ENCODE assay signal across 8 mouse cellular contexts in genomic region chr10:34483297-34484013, GRCm38 (mm10). TPM values are rescaled to one million over a fixed set of nuclear protein-coding genes. Genes with fewer than 3 reads are reported as not detected.
DNase-seq lines count a peak whose midpoint lies in the region; ATAC-seq and TF ChIP-seq lines count a peak whose summit lies in the region.

Gene Frk (plus strand): TSS chr10:34483399.

- TF ChIP-seq EP300 in lung, postnatal 0 days (IDR thresholded peaks at IDR 0.05), result no peak

- ATAC-seq in kidney, embryonic 14.5 days (ENCODE audit: low FRiP score, low TSS enrichment), result peak; percentile 91
- ATAC-seq in lung, postnatal 0 days, result peak; percentile 85

- H3K4me3 ChIP-seq in spleen, adult 2 months (ENCODE audit: extremely low read depth, insufficient read depth, insufficient read length), result peak within 1 kb of the TSS; percentile 35
- peak within 1 kb of the TSS; percentile 57 for H3K4me3 ChIP-seq in kidney, embryonic 14.5 days (ENCODE audit: low read length)
- H3K4me3 ChIP-seq in lung, postnatal 0 days (ENCODE audit: low read depth, low read length), result peak within 1 kb of the TSS; percentile 41

- DNase-seq in spleen, adult 2 months (ENCODE audit: low read depth in 1 of 2, low spot score in 2 of 2), result no peak
- DNase-seq in spleen, postnatal 36 days (ENCODE audit: low spot score in 2 of 2), result no peak
- DNase-seq in heart, adult 8-10 months (ENCODE audit: low spot score), result peak; percentile 31
- DNase-seq in lung, postnatal 0 days (ENCODE audit: low spot score), result peak; percentile 65
- DNase-seq in urinary bladder, postnatal 14 days (ENCODE audit: low spot score), result peak; percentile 63
- DNase-seq in frontal cortex, postnatal 10 days (ENCODE audit: low spot score in 2 of 2), result no peak
- DNase-seq in layer of hippocampus, adult 9-10 months (ENCODE audit: low spot score), result no peak

- H3K27ac ChIP-seq in spleen, adult 2 months (ENCODE audit: insufficient read depth, low read length), result no peak within 1 kb of the TSS; the same call in 1 of the 2 replicates
- H3K27ac ChIP-seq in kidney, embryonic 14.5 days (ENCODE audit: low read depth, low read length), result peak within 1 kb of the TSS; percentile 95
- peak within 1 kb of the TSS; percentile 85 for H3K27ac ChIP-seq in lung, postnatal 0 days (ENCODE audit: low read length)

- H3K9me3 ChIP-seq in kidney, embryonic 14.5 days (ENCODE audit: control insufficient read depth, low read length), result no peaks in the 10 kb centered on the region
- H3K9me3 ChIP-seq in lung, postnatal 0 days (ENCODE audit: low read length), result no peaks in the 10 kb centered on the region

- H3K36me3 ChIP-seq in spleen, adult 2 months (ENCODE audit: control insufficient read depth, insufficient read depth, low read length), result no peaks in the 10 kb centered on the region
- H3K36me3 ChIP-seq in kidney, embryonic 14.5 days (ENCODE audit: control insufficient read depth, insufficient read depth, low read length), result no peaks in the 10 kb centered on the region; the same call in 1 of the 2 replicates
- H3K36me3 ChIP-seq in lung, postnatal 0 days (ENCODE audit: insufficient read depth, low read length), result no peaks in the 10 kb centered on the region

- TF ChIP-seq POLR2A in spleen, adult 2 months (IDR thresholded peaks at IDR 0.05; ENCODE audit: low read depth, low read length), result no peak

- no peak for TF ChIP-seq CTCF in spleen, adult 2 months (IDR thresholded peaks at IDR 0.05; ENCODE audit: extremely low read depth, insufficient read depth, insufficient read length, insufficient replicate concordance)
- no peak for TF ChIP-seq CTCF in lung, postnatal 0 days (IDR thresholded peaks at IDR 0.05)

- peak within 1 kb of the TSS; percentile 69 for H3K9ac ChIP-seq in kidney, embryonic 14.5 days (ENCODE audit: low read depth, low read length)
- peak within 1 kb of the TSS; percentile 36 for H3K9ac ChIP-seq in lung, postnatal 0 days (replicated peaks; ENCODE audit: low read depth)

- H3K4me1 ChIP-seq in spleen, adult 2 months (ENCODE audit: control insufficient read depth, insufficient read depth, insufficient read length), result no peaks in the 10 kb centered on the region
- H3K4me1 ChIP-seq in kidney, embryonic 14.5 days (ENCODE audit: control insufficient read depth, insufficient read depth, low read length), result 0 out of 2 replicates have a peak, but pooled peaks cover 6% of the 10 kb centered on the region
- no peaks in the 10 kb centered on the region for H3K4me1 ChIP-seq in lung, postnatal 0 days (ENCODE audit: insufficient read depth, low read depth, low read length)

- 39% methylated on average over 11 of the region's 11 CpGs for whole genome bisulfite sequencing in spleen, adult 2 months
- 10% methylated on average over 11 of the region's 11 CpGs for WGBS in kidney, embryonic 14.5 days
- WGBS in lung, postnatal 0 days, result 13% methylated on average over 11 of the region's 11 CpGs

- H3K4me2 ChIP-seq in kidney, embryonic 14.5 days (replicated peaks; ENCODE audit: low read depth, low read length), result peak within 1 kb of the TSS; percentile 55
- H3K4me2 ChIP-seq in lung, postnatal 0 days (replicated peaks; ENCODE audit: low read depth, low read length), result peak within 1 kb of the TSS; percentile 58

- no peaks in the 10 kb centered on the region for H3K27me3 ChIP-seq in spleen, adult 2 months (ENCODE audit: control insufficient read depth, insufficient read depth, low read length)
- H3K27me3 ChIP-seq in kidney, embryonic 14.5 days (ENCODE audit: control insufficient read depth, insufficient read depth, low read length), result no peaks in the 10 kb centered on the region
- H3K27me3 ChIP-seq in lung, postnatal 0 days (replicated peaks; ENCODE audit: insufficient read depth, low read length), result no peaks in the 10 kb centered on the region

RNA-seq across cellular contexts. Expression of gene Frk, which starts in this region (rescaled TPM):
- 0.12 and 0.16 TPM in 2 replicates for polyA plus RNA-seq in spleen, adult 2 months (2012; rRNA removed)
- total RNA-seq in heart, adult 8-10 months (2022), result 1 to 10 TPM; 1.1 to 3.6 (median 2.1) TPM
- polyA plus RNA-seq in kidney, embryonic 14.5 days (2014; fragmentation: Nextera tagmentation; extraction: Ambion mirVana), result 18.1 and 27.6 TPM in 2 replicates
- polyA plus RNA-seq in lung, postnatal 0 days (2015; fragmentation: Nextera tagmentation; extraction: Ambion mirVana), result 4.8 and 5.3 TPM in 2 replicates

Comparison
In these comparisons a context has a peak if more than half of its experiments do, and no peak if none do; other contexts are left out.
1. DNase-seq: peak in heart, adult 8-10 months (single experiment), lung, postnatal 0 days (single experiment) and urinary bladder, postnatal 14 days (single experiment); none in spleen, adult 2 months (0 of 2), spleen, postnatal 36 days (0 of 2), frontal cortex, postnatal 10 days (0 of 2) and layer of hippocampus, adult 9-10 months (single experiment).
2. Peak in every context shown above with its lines, with median percentiles within 50 percentile points of each other: H3K4me3 ChIP-seq.